Mouse (Mus musculus) heart, postnatal 0 days (tissue): ENCODE measurements around the gene D10Wsu102e.

Experiments used
- CTCF ChIP-seq: IDR thresholded peaks from 2 replicates; pipeline ENCODE4 v1.5.1; 2016; ENCODE audit warnings: antibody characterized with exemption, control low read depth, low read depth
- EP300 ChIP-seq: IDR thresholded peaks from 2 replicates; pipeline ENCODE4 v1.6.1; 2016; ENCODE audit warnings: antibody characterized with exemption, low read depth

DNA sequence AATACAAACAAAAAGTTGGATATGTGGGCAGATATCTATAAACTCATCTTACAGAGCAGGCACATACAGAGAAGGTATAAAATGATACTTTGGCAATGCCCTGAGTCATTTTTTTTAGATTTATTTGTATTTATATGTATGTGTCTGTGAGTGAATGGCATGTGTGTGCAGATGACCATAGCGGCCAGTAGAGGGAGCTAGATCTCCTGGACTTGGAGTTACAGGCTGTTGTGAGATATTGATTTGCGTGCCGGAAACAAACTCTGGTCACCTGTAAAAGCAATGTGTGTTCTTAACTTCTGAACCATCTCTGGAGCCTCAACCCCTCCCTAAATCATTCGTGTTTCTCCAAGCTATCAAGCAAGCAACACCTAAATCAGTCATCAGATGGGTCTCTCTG is 161.0 kb downstream of the D10Wsu102e start:
- no peak for TF ChIP-seq CTCF
- TF ChIP-seq EP300, result no peak
